Mouse (Mus musculus) heart, embryonic 11.5 days (tissue): ENCODE data around the gene Medag. TPM values are rescaled to one million over a fixed set of nuclear protein-coding genes. Genes with fewer than 3 reads are reported as not detected.

Source experiments
- ATAC-seq: fragments of 200-750 bp; cut with Nextera tagmentation; replicated peaks from 2 replicates; pipeline ENCODE4 v1.8.0; 2017; ENCODE audit warnings: moderate library complexity; ENCODE audit not compliant: insufficient number of reproducible peaks, low FRiP score, low TSS enrichment
- H3K27ac ChIP-seq: fragments of 300-500 bp; sonication (generic); 2 replicates; pipeline ENCODE4 v1.5.1; 2014; ENCODE audit warnings: mild to moderate bottlenecking, low read depth, low read length
- H3K27me3 ChIP-seq: fragments of 300-500 bp; sonication (generic); 2 replicates; pipeline ENCODE4 v1.6.1; 2014; ENCODE audit warnings: mild to moderate bottlenecking, low read length, mixed read lengths; ENCODE audit not compliant: control insufficient read depth, insufficient read depth
- H3K36me3 ChIP-seq: fragments of 300-500 bp; sonication (generic); 2 replicates; pipeline ENCODE4 v1.6.1; 2014; ENCODE audit warnings: mild to moderate bottlenecking, low read length, moderate library complexity, mixed read lengths; ENCODE audit not compliant: control insufficient read depth, insufficient read depth
- H3K4me1 ChIP-seq: fragments of 300-500 bp; sonication (generic); 2 replicates; pipeline ENCODE4 v1.6.1; 2014; ENCODE audit warnings: low read length; ENCODE audit not compliant: control insufficient read depth, insufficient read depth
- H3K4me2 ChIP-seq: fragments of 300-500 bp; sonication (generic); 2 replicates; pipeline ENCODE4 v1.6.1; 2014; ENCODE audit warnings: mild to moderate bottlenecking, moderate library complexity
- H3K4me3 ChIP-seq: fragments of 300-500 bp; sonication (generic); 2 replicates; pipeline ENCODE4 v1.5.1; 2014; ENCODE audit warnings: low read depth, low read length
- H3K9ac ChIP-seq: fragments of 300-500 bp; sonication (generic); 2 replicates; pipeline ENCODE4 v1.6.1; 2014; ENCODE audit warnings: mild to moderate bottlenecking, low read depth, low read length, moderate library complexity
- H3K9me3 ChIP-seq: fragments of 300-500 bp; sonication (generic); replicated peaks from 2 replicates; pipeline ENCODE4 v1.6.1; 2016; ENCODE audit warnings: low read length; ENCODE audit not compliant: control insufficient read depth
- WGBS: fragments of 180-500 bp; shearing (Covaris S2); extraction: QIAGEN DNeasy Blood & Tissue Kit; methylation state at CpG from one replicate; pipeline ENCODE4 v1.1.7; 2014; ENCODE audit not compliant: insufficient replicate concordance; 5-methylcytosine and 5-hydroxymethylcytosine counted together
- polyA plus RNA-seq: library from polyadenylated mRNA; unstranded; fragments of >200 nt; fragmentation: Nextera tagmentation; extraction: Ambion mirVana; gene quantifications from 2 replicates; pipeline ENCODE4 v1.2.1, GENCODE M21; 2014

The Medag gene
- polyA plus RNA-seq, 1 experiment from 2014 or later = 0.96 TPM

DNA sequence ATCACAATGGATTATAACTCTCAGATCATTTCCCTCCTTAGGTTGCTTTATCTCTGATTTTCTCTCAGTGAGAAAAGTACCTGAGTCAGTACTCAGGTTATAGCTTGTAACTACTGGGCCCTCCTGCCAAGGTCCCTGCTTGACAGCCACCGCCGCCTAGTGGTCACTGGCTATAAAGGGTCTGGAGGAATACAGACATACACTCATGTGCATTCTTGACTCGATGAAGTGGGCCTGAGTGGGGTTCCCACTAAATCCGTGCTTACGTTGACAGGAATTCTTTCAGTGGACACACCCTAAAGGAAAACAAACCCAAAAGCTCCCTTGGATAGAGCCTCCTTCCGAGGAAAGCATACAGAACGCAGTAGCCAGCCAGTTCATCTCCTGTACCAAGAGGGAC lies 45.0 kb downstream of the Medag start:
- Histone ChIP-seq H3K36me3 (no peaks in the 10 kb centered on the region), H3K27me3 (no peaks in the 10 kb centered on the region), H3K4me1 (no peaks in the 10 kb centered on the region), H3K27ac (no peak overlapping the region), H3K4me2 (no peak overlapping the region), H3K9ac (no peak overlapping the region), H3K4me3 (no peak overlapping the region), H3K9me3 (no peaks in the 10 kb centered on the region)
- 82% methylated on average over 7 of the region's 7 CpGs for WGBS
- ATAC-seq = no peak

DNA sequence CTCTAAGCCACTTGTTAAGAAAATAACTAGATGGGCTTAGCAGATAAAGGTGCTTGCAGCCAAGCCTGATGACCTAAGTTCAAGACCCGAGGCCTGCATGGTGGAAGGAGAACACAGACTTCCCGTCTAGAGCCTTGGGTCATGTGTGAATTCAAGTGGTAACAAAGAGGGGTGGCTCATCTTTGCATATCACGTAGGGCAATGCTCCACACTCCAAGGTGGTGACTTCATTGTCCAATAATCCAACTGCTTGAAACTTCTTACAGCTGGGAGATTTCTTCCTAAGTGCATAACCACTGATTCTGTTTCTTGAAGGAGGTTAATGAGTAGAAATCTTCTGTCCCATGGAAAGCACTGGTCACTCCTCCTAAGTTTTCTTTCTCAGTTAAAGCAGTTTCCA lies 50.5 kb downstream of the Medag start:
- H3K9me3 ChIP-seq = no peaks in the 10 kb centered on the region
- H3K4me1 ChIP-seq = 0 out of 2 replicates have a peak, but pooled peaks cover 2% of the 10 kb centered on the region
- H3K4me2 ChIP-seq = no peak overlapping the region
- H3K36me3 ChIP-seq = no peaks in the 10 kb centered on the region
- no peak overlapping the region for H3K4me3 ChIP-seq
- no peak for ATAC-seq
- no peaks in the 10 kb centered on the region for H3K27me3 ChIP-seq
- 70% methylated on average over 3 of the region's 3 CpGs for WGBS
- H3K9ac ChIP-seq = no peak overlapping the region
- no peak overlapping the region for H3K27ac ChIP-seq

DNA sequence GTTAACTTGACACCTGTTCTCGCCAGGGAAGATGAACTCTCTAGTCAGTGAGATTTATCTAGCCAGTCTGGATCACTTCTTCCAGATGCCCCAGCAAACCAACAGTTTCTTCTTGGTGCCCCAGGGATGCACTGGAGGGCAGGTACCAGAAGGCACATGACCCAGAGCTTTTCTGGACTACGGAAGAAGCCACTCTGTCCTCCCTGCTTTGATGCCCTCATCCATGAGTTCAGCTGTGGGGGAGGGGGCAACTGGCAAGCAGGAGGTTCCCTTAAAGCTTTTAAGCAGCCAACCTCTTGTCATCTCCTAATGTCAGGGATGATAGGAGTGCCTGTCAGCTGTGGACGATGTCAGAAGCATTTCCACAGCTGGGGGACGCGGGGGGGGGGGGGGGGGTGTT lies 53.8 kb downstream of the Medag start:
- Histone ChIP-seq H3K27ac (no peak overlapping the region), H3K27me3 (no peaks in the 10 kb centered on the region), H3K9me3 (no peaks in the 10 kb centered on the region), H3K4me2 (no peak overlapping the region), H3K36me3 (no peaks in the 10 kb centered on the region), H3K4me3 (no peak overlapping the region), H3K4me1 (0 out of 2 replicates have a peak, but pooled peaks cover 2% of the 10 kb centered on the region), H3K9ac (no peak overlapping the region)
- WGBS = 26% methylated on average over 4 of the region's 5 CpGs
- no peak for ATAC-seq

DNA sequence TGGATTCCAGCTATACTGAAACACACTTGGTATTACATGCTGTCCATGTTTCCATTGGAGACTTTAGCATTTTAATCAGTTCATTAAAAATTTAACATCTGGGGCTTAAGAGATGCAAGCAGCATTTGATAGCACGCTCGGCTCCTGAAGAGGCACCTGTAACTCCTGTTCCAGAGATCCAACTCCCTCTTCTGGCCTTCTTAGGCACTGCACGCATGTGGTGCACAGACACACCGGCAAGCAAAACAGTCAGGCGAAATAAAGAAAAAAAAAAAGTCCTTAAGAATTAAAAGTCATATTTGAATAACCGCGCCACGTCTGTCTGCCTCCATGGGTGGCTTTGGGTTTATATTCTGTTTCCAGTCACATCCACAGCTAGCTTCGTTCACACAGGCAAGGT lies 62.6 kb downstream of the Medag start:
- WGBS = 93% methylated on average over 9 of the region's 9 CpGs
- H3K27me3 ChIP-seq = no peaks in the 10 kb centered on the region
- no peak overlapping the region for H3K27ac ChIP-seq
- ATAC-seq = no peak
- H3K4me2 ChIP-seq = no peak overlapping the region
- H3K4me1 ChIP-seq = no peaks in the 10 kb centered on the region
- H3K9me3 ChIP-seq = no peaks in the 10 kb centered on the region; the same call in 1 of the 2 replicates
- no peaks in the 10 kb centered on the region for H3K36me3 ChIP-seq
- no peak overlapping the region for H3K4me3 ChIP-seq
- H3K9ac ChIP-seq = no peak overlapping the region

DNA sequence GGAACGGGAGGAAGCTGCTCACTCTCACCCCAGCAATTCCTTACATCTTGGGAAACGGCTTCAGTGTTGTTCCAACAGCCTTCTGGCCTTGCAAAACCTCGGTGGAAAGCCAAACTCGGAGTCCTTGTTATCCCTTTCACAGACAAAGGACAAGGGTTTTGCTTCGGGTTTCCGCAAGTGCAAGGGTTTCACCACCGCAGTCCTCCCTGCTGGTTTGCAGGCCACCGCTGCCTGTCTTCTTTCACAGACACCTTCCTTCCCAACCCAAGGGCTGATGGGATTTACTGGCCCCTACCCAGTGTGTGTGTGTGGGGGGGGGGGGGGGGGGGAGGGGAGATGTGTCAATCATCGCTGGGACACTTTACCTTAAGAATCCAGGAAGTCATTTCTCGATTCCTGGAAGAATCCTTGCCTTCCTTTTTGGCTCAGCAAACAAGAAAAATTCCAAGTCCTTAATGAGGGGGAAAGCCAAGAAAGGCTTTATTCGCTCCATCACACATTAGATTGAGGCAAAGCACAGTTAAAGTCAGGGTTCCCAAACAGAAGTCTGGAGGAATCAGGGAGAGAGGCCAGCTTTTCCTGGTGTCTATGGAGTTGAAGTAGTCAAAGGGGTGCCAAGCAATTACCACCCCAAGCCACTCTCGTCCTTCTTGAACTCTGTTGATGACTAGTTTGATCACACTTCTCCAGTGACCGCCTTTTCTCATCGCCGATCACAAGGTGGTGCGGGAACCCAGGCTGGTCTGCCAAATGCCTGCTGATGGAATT lies 63.3 kb downstream of the Medag start:
- Histone ChIP-seq H3K9ac (no peak overlapping the region), H3K36me3 (no peaks in the 10 kb centered on the region), H3K9me3 (no peaks in the 10 kb centered on the region; the same call in 1 of the 2 replicates), H3K4me3 (no peak overlapping the region), H3K4me2 (no peak overlapping the region), H3K4me1 (no peaks in the 10 kb centered on the region), H3K27me3 (no peaks in the 10 kb centered on the region), H3K27ac (no peak overlapping the region)
- ATAC-seq = no peak
- 84% methylated on average over 16 of the region's 16 CpGs for WGBS

Other genes starting within 250 kb of the Medag start
- gene Uspl1, start 227.4 kb upstream of the Medag start, polyA plus RNA-seq = 40.3 and 42.8 TPM in 2 replicates
- gene Hmgb1, start 227.3 kb upstream of the Medag start, polyA plus RNA-seq = 871 and 1,031 TPM in 2 replicates
- gene Alox5ap, start 147.0 kb upstream of the Medag start, polyA plus RNA-seq = 5.2 and 6.4 TPM in 2 replicates
- 0.52 and 0.57 TPM in 2 replicates for gene Tex26, start 27.9 kb downstream of the Medag start, polyA plus RNA-seq
- 0.09 TPM in 1 of 2 replicates, not detected in the other for gene Wdr95, start 116.9 kb downstream of the Medag start, polyA plus RNA-seq
- 55.2 and 57.4 TPM in 2 replicates for gene Hsph1, start 224.6 kb downstream of the Medag start, polyA plus RNA-seq